Mouse (Mus musculus) forebrain, embryonic 14.5 days (tissue): Measurements from ENCODE around the gene Tmem184b. TPM values are rescaled to one million over a fixed set of nuclear protein-coding genes. Genes with fewer than 3 reads are reported as not detected.

Experiments
- ATAC-seq: fragments of 200-750 bp; cut with Nextera tagmentation; 2 replicates; pipeline ENCODE4 v1.8.0; 2017; ENCODE audit warnings: mild to moderate bottlenecking, moderate library complexity
- DNase-seq: peaks from one replicate; pipeline ENCODE4 v3.0.0-alpha.2; 2015; ENCODE audit warnings: low spot score
- H3K27ac ChIP-seq: fragments of 300-500 bp; sonication (generic); 2 replicates; pipeline ENCODE4 v1.5.1; 2014; ENCODE audit warnings: low read depth, mild to moderate bottlenecking, control low read depth, low read length, moderate library complexity
- H3K27me3 ChIP-seq: fragments of 300-500 bp; sonication (generic); replicated peaks from 2 replicates; pipeline ENCODE4 v1.6.1; 2014; ENCODE audit warnings: low read length, control low read depth, mixed read lengths; ENCODE audit not compliant: control insufficient read depth, insufficient read depth
- H3K36me3 ChIP-seq: fragments of 300-500 bp; sonication (generic); 2 replicates; pipeline ENCODE4 v1.6.1; 2014; ENCODE audit warnings: low read length, control low read depth; ENCODE audit not compliant: control insufficient read depth, insufficient read depth
- H3K4me1 ChIP-seq: fragments of 300-500 bp; sonication (generic); 2 replicates; pipeline ENCODE4 v1.6.1; 2014; ENCODE audit warnings: antibody characterized with exemption, low read length, control low read depth; ENCODE audit not compliant: control insufficient read depth, insufficient read depth
- H3K4me2 ChIP-seq: fragments of 300-500 bp; sonication (generic); 2 replicates; pipeline ENCODE4 v1.6.1; 2014; ENCODE audit warnings: mild to moderate bottlenecking, control low read depth, low read length
- H3K4me3 ChIP-seq: fragments of 300-500 bp; sonication (generic); 2 replicates; pipeline ENCODE4 v1.5.1; 2014; ENCODE audit warnings: low read depth, low read length, control low read depth
- H3K9ac ChIP-seq: fragments of 300-500 bp; sonication (generic); 2 replicates; pipeline ENCODE4 v1.6.1; 2014; ENCODE audit warnings: mild to moderate bottlenecking, low read length, control low read depth, moderate library complexity
- H3K9me3 ChIP-seq: fragments of 300-500 bp; sonication (generic); replicated peaks from 2 replicates; pipeline ENCODE4 v1.6.1; 2016; ENCODE audit warnings: low read length, control low read depth, mixed read lengths; ENCODE audit not compliant: control insufficient read depth
- WGBS: fragments of 180-500 bp; shearing (Covaris S2); extraction: QIAGEN DNeasy Blood & Tissue Kit; methylation state at CpG from one replicate; pipeline ENCODE4 v1.1.7; 2014; 5-methylcytosine and 5-hydroxymethylcytosine counted together
- polyA plus RNA-seq: library from polyadenylated mRNA; unstranded; fragments of >200 nt; fragmentation: Nextera tagmentation; extraction: Ambion mirVana; gene quantifications from 2 replicates; pipeline ENCODE4 v1.2.1, GENCODE M21; 2014

Gene Tmem184b
- polyA plus RNA-seq, 1 experiment from 2014 or later: 20.3 TPM

DNA sequence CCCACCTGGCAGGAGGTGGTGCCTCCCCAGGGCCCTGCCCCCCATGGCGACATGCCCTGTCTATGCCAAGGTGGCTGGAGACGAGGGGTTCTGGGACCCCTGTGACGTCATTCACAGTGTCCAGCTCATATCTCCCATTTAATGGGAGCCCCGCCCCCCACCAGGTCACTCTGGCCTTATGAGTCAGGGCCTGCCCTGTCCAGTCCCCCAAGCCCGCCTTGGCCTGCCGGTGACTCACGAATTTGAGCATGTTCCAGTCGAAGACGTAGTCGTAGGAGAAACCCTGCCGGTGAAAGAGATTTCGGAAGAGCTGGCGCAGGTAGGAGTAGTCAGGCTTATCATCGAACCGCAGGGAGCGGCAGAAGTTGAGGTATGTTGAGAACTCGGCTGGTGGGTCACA, 21.2 kb upstream of the Tmem184b start:
- Histone ChIP-seq H3K36me3 (peaks cover 100% of the 10 kb centered on the region), H3K4me2 (no peak overlapping the region), H3K9me3 (no peaks in the 10 kb centered on the region), H3K4me1 (no peaks in the 10 kb centered on the region), H3K27ac (no peak overlapping the region), H3K4me3 (no peak overlapping the region), H3K9ac (no peak overlapping the region), H3K27me3 (no peaks in the 10 kb centered on the region)
- DNase-seq (no peak), ATAC-seq (no peak)
- 93% methylated on average over 17 of the region's 17 CpGs for WGBS

DNA sequence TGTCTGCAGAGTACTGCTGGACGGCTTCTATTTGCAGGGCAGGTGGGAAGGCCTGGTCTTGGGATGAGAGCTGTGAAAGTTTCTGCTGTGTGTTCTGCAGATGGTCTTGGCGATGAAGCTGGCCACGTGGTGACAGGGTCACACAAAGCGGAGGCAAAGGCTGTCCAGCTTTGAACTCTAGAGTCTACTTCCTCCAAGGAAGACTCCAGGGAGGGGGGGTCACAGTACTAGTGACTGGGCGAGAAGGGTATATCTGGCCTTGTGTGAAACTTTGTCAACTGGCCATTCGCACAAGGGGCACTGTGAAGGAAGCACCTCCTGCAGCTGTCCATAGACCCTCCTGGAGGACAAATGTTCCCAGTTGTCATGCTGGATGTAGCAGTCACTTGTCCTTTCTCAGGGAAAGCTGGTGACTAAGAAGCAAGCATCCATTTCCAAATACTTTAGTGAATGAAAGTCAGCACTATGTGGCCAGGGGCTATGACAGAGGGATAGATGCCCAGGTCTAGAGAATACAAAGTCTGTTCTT, 19.4 kb upstream of the Tmem184b start:
- Histone ChIP-seq H3K9me3 (no peaks in the 10 kb centered on the region), H3K4me3 (no peak overlapping the region), H3K4me1 (no peaks in the 10 kb centered on the region), H3K27me3 (no peaks in the 10 kb centered on the region), H3K27ac (no peak overlapping the region), H3K9ac (no peak overlapping the region), H3K36me3 (peaks cover 99% of the 10 kb centered on the region), H3K4me2 (no peak overlapping the region)
- ATAC-seq: no peak
- WGBS: 90% methylated on average over 6 of the region's 6 CpGs
- DNase-seq: no peak

DNA sequence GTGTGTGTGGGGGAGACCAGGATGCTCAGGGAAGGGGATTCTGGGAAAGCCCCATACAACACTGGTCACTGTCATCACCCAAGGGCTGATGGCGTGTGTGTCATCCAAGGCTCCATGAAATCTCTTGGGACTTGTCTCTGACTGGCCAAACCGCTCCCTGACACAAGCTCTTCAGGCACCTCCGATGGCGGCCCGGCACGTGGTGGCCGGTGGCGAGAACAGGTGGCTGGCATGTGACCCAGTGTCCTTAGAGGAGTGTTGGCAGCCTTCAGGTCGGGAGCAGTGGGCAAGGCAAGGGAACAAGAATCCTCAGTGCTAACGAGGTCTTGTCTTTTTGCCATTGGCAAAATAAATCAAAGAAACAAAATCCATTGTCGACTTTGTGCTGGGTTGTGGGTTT, 15.3 kb upstream of the Tmem184b start:
- H3K27me3 ChIP-seq: no peaks in the 10 kb centered on the region
- no peak overlapping the region for H3K4me2 ChIP-seq
- DNase-seq: no peak
- peaks cover 76% of the 10 kb centered on the region for H3K36me3 ChIP-seq
- ATAC-seq: no peak
- no peak overlapping the region for H3K27ac ChIP-seq
- H3K4me1 ChIP-seq: no peaks in the 10 kb centered on the region
- H3K9ac ChIP-seq: no peak overlapping the region
- 85% methylated on average over 11 of the region's 11 CpGs for WGBS
- H3K9me3 ChIP-seq: no peaks in the 10 kb centered on the region
- H3K4me3 ChIP-seq: no peak overlapping the region

DNA sequence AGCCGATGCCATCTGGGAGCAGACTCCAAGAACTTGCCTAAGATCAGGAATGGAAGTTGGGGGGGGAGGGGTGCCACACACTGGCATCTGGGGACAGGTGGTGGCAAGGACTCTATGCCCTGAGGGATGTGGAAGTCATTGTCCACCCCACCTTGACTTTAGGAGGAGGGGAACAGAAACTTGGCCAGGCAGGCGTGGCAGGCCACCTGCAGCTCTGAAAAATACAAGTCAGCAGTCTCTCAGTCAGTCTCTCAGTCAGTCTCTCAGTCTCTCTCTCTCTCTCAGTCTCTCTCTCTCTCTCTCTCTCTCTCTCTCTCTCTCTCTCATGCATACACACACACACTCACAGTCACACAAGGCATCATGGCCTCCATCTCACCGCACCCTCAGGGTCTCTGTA, 14.9 kb upstream of the Tmem184b start:
- DNase-seq (no peak), ATAC-seq (no peak)
- no peaks in the 10 kb centered on the region for H3K27me3 ChIP-seq
- no peaks in the 10 kb centered on the region for H3K4me1 ChIP-seq
- no peak overlapping the region for H3K27ac ChIP-seq
- H3K9ac ChIP-seq: no peak overlapping the region
- no peak overlapping the region for H3K4me3 ChIP-seq
- peaks cover 72% of the 10 kb centered on the region for H3K36me3 ChIP-seq
- 92% methylated on average over 3 of the region's 3 CpGs for WGBS
- H3K9me3 ChIP-seq: no peaks in the 10 kb centered on the region
- H3K4me2 ChIP-seq: no peak overlapping the region

DNA sequence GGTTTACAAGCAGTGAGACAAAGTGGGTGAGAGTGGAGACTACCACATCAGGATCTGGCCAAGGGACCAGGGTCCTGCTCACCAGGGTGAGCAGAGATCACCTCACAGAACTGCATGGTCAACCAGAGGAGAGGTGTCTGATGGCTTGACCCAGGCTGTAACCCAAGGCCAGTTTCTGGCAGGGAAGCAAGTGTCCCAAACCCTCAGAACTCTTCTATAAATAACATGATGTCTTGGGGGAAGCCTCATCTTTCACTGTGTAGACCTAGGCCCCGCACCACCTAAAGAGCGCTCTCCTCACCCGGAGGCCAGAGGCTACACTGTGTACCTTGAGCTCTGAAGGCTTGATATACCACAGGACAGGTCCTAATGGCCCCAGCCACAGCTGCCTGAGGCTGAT, 14.0 kb upstream of the Tmem184b start:
- WGBS: 98% methylated on average over 3 of the region's 3 CpGs
- H3K9ac ChIP-seq: no peak overlapping the region
- H3K4me3 ChIP-seq: no peak overlapping the region
- H3K4me1 ChIP-seq: no peaks in the 10 kb centered on the region
- H3K27ac ChIP-seq: no peak overlapping the region
- no peaks in the 10 kb centered on the region for H3K9me3 ChIP-seq
- peaks cover 63% of the 10 kb centered on the region for H3K36me3 ChIP-seq
- DNase-seq: no peak
- ATAC-seq: no peak
- H3K4me2 ChIP-seq: no peak overlapping the region
- H3K27me3 ChIP-seq: no peaks in the 10 kb centered on the region

DNA sequence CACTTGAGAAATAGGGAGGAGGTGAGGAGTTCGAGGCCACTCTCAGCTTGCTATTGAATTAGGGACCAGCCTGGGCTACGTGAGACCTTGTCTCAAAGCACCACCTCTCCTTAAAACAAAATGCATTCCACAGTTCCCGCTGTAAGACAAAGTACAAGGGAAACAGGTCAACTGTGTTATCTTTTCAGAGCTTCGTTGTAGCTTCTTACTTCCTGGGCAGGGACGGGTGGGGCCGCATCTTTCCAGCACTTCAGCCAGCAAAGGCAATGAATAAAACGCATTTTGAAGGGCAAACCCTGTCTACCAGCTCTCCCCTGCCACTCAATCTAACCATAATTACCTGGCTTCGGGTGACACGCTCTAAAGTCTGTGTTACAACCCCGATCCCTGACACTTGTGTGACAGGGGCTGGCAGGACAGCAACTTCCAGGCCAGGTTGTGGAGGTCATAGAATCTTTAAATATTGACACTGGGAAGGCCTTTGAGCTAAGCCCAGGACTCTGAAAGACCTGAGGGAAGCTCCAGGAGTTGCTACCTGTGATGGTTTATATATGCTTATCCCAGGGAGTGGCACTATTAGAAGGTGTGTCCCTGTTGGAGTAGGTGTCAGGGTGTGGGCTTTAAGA, 13.2 kb upstream of the Tmem184b start:
- no peaks in the 10 kb centered on the region for H3K9me3 ChIP-seq
- DNase-seq: no peak
- H3K27ac ChIP-seq: no peak overlapping the region
- peaks cover 55% of the 10 kb centered on the region for H3K36me3 ChIP-seq
- H3K4me3 ChIP-seq: no peak overlapping the region
- WGBS: 95% methylated on average over 10 of the region's 10 CpGs
- ATAC-seq: no peak
- no peaks in the 10 kb centered on the region for H3K4me1 ChIP-seq
- no peak overlapping the region for H3K9ac ChIP-seq
- no peaks in the 10 kb centered on the region for H3K27me3 ChIP-seq
- no peak overlapping the region for H3K4me2 ChIP-seq

DNA sequence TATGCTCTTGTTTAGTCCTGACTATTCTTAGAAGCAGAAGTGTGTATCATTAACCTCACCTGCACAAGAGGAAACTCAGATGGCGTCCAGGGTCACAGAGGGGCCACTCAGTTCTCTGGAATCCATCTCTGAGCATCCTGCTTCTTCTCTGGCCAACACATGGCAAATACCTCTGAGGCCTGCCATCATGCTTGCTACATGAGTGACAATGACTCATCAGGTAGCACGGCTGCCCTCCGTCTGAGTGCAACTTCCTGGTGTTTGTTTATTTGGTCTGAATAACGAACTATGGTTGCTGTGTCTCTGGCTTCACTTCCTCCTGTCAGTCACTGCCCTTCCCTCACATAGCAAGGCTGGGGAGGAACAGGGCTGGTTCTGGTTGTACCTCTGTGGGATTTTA, 11.1 kb upstream of the Tmem184b start:
- H3K4me1 ChIP-seq: no peaks in the 10 kb centered on the region
- no peak overlapping the region for H3K4me3 ChIP-seq
- DNase-seq (no peak), ATAC-seq (no peak)
- no peaks in the 10 kb centered on the region for H3K9me3 ChIP-seq
- no peak overlapping the region for H3K9ac ChIP-seq
- H3K27ac ChIP-seq: no peak overlapping the region
- WGBS: 80% methylated on average over 4 of the region's 4 CpGs
- no peak overlapping the region for H3K4me2 ChIP-seq
- H3K27me3 ChIP-seq: no peaks in the 10 kb centered on the region
- H3K36me3 ChIP-seq: peaks cover 34% of the 10 kb centered on the region

DNA sequence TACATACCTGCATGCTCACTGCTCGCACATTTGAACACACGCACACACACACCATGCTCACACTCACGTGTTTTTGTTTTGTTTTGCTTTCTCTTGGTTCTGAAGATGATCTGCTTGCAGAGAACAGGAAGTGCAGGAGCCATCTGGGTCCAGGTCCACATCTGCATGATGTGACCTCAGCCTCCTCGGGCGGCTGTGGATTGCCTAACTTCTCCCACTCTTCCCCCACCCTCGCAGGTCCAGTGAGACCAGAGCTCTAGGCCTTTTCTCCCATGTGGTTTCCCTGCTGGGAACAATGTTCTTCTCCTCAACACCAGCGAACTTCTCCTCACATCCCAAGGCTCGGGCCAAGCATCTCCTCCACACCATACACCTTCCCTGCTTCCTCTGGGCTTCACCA, 10.4 kb upstream of the Tmem184b start:
- DNase-seq (no peak), ATAC-seq (no peak)
- Histone ChIP-seq H3K4me1 (no peaks in the 10 kb centered on the region), H3K27me3 (no peaks in the 10 kb centered on the region), H3K27ac (no peak overlapping the region), H3K4me3 (no peak overlapping the region), H3K9me3 (no peaks in the 10 kb centered on the region), H3K9ac (no peak overlapping the region), H3K4me2 (no peak overlapping the region), H3K36me3 (peaks cover 27% of the 10 kb centered on the region)
- WGBS: 89% methylated on average over 8 of the region's 8 CpGs

DNA sequence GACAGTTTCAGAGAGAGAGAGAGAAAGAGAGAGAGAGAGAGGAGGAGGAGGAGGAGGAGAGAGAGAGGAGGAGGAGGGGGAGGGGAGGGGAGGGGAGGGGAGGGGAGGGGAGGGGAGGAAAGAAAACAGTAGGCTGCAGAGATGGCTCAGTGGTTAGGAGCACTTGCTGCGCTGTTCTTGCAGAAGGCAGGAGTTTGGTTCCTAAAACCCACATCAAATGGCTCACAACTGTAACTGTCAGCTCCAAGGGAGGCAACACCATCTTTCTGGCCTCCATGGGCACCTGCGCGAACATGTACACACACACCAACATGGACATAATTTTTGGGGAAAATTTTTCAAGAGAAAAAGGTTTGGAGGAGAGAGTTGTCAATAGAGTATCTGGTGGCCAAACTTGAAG, 9.8 kb upstream of the Tmem184b start:
- Histone ChIP-seq H3K4me3 (no peak overlapping the region), H3K9me3 (no peaks in the 10 kb centered on the region), H3K4me1 (no peaks in the 10 kb centered on the region), H3K27me3 (no peaks in the 10 kb centered on the region), H3K36me3 (peaks cover 21% of the 10 kb centered on the region), H3K9ac (no peak overlapping the region), H3K4me2 (no peak overlapping the region), H3K27ac (no peak overlapping the region)
- DNase-seq (no peak), ATAC-seq (no peak)
- 93% methylated on average over 3 of the region's 3 CpGs for WGBS
